Mouse (Mus musculus): ENCODE results near the gene Lsm4.

- no peak for TF ChIP-seq POLR2A (IDR thresholded peaks at IDR 0.05; ENCODE audit: borderline replicate concordance, extremely low read depth, insufficient read depth, insufficient read length, poor library complexity, severe bottlenecking)
- peak; percentile 89 for TF ChIP-seq CTCF (IDR thresholded peaks at IDR 0.05; ENCODE audit: borderline replicate concordance, extremely low read depth, insufficient read depth, insufficient read length)
These were observed 47.7 kb downstream of the Lsm4 start for GRCm38 (mm10) chr8:70720739-70721138.

All from brain, embryonic 14.5 days (tissue).